Mouse (Mus musculus): ENCODE measurements at regions not wholly inside any gene's neighbourhood (a gene's known extent, or its start where the extent isn't known, plus 50 kb on each side); places are given as distances from the start of the nearest gene placed in this dataset.

DNA sequence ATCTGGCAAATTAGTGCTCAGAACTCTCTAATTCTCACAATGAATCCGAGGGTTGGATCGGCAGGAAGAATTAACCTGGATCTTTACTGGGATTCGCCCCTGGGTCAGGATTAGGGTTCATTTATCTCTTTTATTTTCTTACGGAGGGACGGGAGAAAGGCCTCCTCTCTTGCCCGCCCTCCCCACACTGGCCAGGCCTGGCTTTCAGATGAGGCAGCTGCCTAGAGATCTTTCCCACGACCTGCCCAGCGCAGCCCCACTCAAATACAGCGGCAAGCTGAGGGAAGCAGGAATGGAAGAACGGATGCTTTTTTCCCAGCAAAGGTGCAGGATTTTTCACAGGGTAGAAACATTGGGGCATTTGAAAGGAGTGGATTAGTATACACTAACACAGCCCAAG lies 289.9 kb downstream of the Sox9 start:
- no peak for TF ChIP-seq CEBPB (IDR thresholded peaks at IDR 0.05; ENCODE audit: insufficient read depth, poor library complexity, severe bottlenecking)
- no peak for TF ChIP-seq TCF12 (IDR thresholded peaks at IDR 0.05; ENCODE audit: insufficient read depth, poor library complexity, severe bottlenecking)
- TF ChIP-seq USF1 (IDR thresholded peaks at IDR 0.05; ENCODE audit: low read depth), result no peak
- Histone ChIP-seq H3K36me3 (ENCODE audit: control insufficient read depth, insufficient read depth) (no peaks in the 10 kb centered on the region), H3K79me2 (ENCODE audit: control insufficient read depth, insufficient read depth) (no peaks in the 10 kb centered on the region), H3K27me3 (ENCODE audit: control insufficient read depth, insufficient read depth, insufficient read length) (no peaks in the 10 kb centered on the region), H3ac (ENCODE audit: control insufficient read depth, insufficient read length) (no peak overlapping the region), H3K4me2 (ENCODE audit: low read depth) (no peak overlapping the region), H3K4me3 (no peak overlapping the region)

DNA sequence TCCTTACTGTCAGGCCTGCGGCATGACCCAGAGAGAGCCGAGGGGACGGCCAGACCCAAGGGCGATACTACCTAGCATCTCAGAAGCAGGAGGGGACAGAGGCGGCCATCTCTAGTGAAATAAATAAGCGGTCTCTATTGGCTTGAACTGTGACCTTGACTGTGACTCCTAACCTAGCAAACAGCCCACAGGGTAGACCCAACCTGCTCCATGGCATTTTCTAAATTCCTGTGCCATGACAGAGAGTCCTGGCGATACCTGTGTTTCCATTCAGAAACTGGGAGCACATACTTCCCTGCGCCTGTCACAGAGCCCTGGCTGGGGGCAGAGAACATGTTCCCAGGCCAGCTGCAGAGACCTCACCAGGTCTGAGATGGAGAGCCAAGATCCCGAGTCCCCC lies 292.3 kb downstream of the Sox9 start:
- TF ChIP-seq E2F4 (IDR thresholded peaks at IDR 0.05; ENCODE audit: insufficient read depth), result no peak
- TF ChIP-seq REST (IDR thresholded peaks at IDR 0.05; ENCODE audit: insufficient read depth, insufficient read length), result no peak
- TF ChIP-seq POLR2A (IDR thresholded peaks at IDR 0.05; ENCODE audit: insufficient read length, low read depth), result no peak
- TF ChIP-seq MYOD1 (IDR thresholded peaks at IDR 0.05; ENCODE audit: control insufficient read depth in 1 of 3, insufficient read length in 2 of 3, low read depth in 2 of 3), result no peak
- no peak for TF ChIP-seq MAX (IDR thresholded peaks at IDR 0.05; ENCODE audit: low read depth)
- TF ChIP-seq CEBPB (IDR thresholded peaks at IDR 0.05; ENCODE audit: insufficient read depth, poor library complexity, severe bottlenecking), result no peak
- TF ChIP-seq TCF3 (IDR thresholded peaks at IDR 0.05; ENCODE audit: insufficient read length, low read depth), result no peak
- no peak overlapping the region for H3K4me3 ChIP-seq
- H3ac ChIP-seq (ENCODE audit: control insufficient read depth, insufficient read length), result no peak overlapping the region
- H3K4me2 ChIP-seq (ENCODE audit: low read depth), result no peak overlapping the region
- H3K79me2 ChIP-seq (ENCODE audit: control insufficient read depth, insufficient read depth), result no peaks in the 10 kb centered on the region
- H3K27me3 ChIP-seq (ENCODE audit: control insufficient read depth, insufficient read depth, insufficient read length), result no peaks in the 10 kb centered on the region
- no peaks in the 10 kb centered on the region for H3K36me3 ChIP-seq (ENCODE audit: control insufficient read depth, insufficient read depth)

DNA sequence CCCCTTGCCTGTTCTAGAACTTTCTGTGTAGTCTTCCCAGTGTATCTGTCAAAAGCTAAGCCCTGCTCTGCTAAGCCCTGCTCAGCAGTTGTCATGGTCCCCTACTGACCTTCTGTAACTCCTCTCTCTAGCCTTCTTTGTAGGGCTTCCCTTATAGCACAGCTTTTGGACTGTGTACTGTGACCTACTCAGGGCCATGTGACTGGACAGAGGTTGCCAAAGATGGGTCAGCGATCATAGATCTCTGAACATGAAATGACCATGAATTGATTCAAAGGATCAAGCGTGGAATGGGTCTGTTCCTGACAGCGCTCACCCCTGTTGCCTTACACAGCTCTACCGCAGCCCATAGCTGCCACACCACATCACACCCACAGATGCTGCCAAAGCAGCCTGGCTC lies 294.3 kb downstream of the Sox9 start:
- no peak overlapping the region for H3ac ChIP-seq (ENCODE audit: control insufficient read depth, insufficient read length)
- H3K79me2 ChIP-seq (ENCODE audit: control insufficient read depth, insufficient read depth), result no peaks in the 10 kb centered on the region
- H3K4me3 ChIP-seq, result no peak overlapping the region
- no peaks in the 10 kb centered on the region for H3K27me3 ChIP-seq (ENCODE audit: control insufficient read depth, insufficient read depth, insufficient read length)
- H3K36me3 ChIP-seq (ENCODE audit: control insufficient read depth, insufficient read depth), result no peaks in the 10 kb centered on the region
- H3K4me2 ChIP-seq (ENCODE audit: low read depth), result no peak overlapping the region
- no peak for TF ChIP-seq TCF12 (IDR thresholded peaks at IDR 0.05; ENCODE audit: insufficient read depth, poor library complexity, severe bottlenecking)
- TF ChIP-seq USF1 (IDR thresholded peaks at IDR 0.05; ENCODE audit: low read depth), result no peak
- no peak for TF ChIP-seq TCF3 (IDR thresholded peaks at IDR 0.05; ENCODE audit: insufficient read length, low read depth)
- TF ChIP-seq MAX (IDR thresholded peaks at IDR 0.05; ENCODE audit: low read depth), result no peak
- TF ChIP-seq E2F4 (IDR thresholded peaks at IDR 0.05; ENCODE audit: insufficient read depth), result no peak
- no peak for TF ChIP-seq MYOD1 (IDR thresholded peaks at IDR 0.05; ENCODE audit: control insufficient read depth in 1 of 3, insufficient read length in 2 of 3, low read depth in 2 of 3)
- TF ChIP-seq POLR2AphosphoS2 (IDR thresholded peaks at IDR 0.05; ENCODE audit: insufficient read length, low read depth), result no peak
- no peak for TF ChIP-seq POLR2A (IDR thresholded peaks at IDR 0.05; ENCODE audit: insufficient read length, low read depth)
- TF ChIP-seq SRF (IDR thresholded peaks at IDR 0.05; ENCODE audit: control insufficient read depth, insufficient read length, low read depth), result no peak
- no peak for TF ChIP-seq MYOG (IDR thresholded peaks at IDR 0.05; ENCODE audit: control insufficient read depth in 1 of 3, insufficient read depth in 1 of 3, insufficient read length in 2 of 3, low read depth in 2 of 3)
- no peak for TF ChIP-seq CEBPB (IDR thresholded peaks at IDR 0.05; ENCODE audit: insufficient read depth, poor library complexity, severe bottlenecking)
- TF ChIP-seq REST (IDR thresholded peaks at IDR 0.05; ENCODE audit: insufficient read depth, insufficient read length), result no peak

DNA sequence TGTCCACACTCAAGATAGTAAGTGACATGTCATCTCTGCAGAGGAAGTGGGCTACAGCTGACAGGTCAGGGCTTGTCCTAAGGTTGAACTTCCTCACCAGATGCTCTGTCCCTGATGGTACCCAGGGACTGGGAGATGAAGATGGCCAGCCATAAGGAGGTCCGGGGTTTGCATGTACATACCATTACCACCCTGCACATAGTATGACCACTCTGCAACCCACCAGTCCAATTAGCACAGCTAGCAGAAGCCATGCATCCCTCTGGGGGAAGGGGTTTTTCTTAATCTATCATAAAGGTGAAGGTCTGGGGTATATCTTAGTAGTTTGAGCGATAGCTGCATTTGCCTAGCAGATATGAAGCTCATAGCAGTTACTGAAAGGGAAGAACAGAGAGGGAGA lies 298.3 kb downstream of the Sox9 start:
- Histone ChIP-seq H3K27me3 (ENCODE audit: control insufficient read depth, insufficient read depth, insufficient read length) (no peaks in the 10 kb centered on the region), H3K79me2 (ENCODE audit: control insufficient read depth, insufficient read depth) (no peaks in the 10 kb centered on the region), H3K36me3 (ENCODE audit: control insufficient read depth, insufficient read depth) (no peaks in the 10 kb centered on the region), H3ac (ENCODE audit: control insufficient read depth, insufficient read length) (no peak overlapping the region), H3K4me2 (ENCODE audit: low read depth) (no peak overlapping the region), H3K4me3 (no peak overlapping the region)
- TF ChIP-seq TCF12 (IDR thresholded peaks at IDR 0.05; ENCODE audit: insufficient read depth, poor library complexity, severe bottlenecking), result no peak
- no peak for TF ChIP-seq MYOD1 (IDR thresholded peaks at IDR 0.05; ENCODE audit: control insufficient read depth in 1 of 3, insufficient read length in 2 of 3, low read depth in 2 of 3)
- no peak for TF ChIP-seq MAX (IDR thresholded peaks at IDR 0.05; ENCODE audit: low read depth)
- no peak for TF ChIP-seq SRF (IDR thresholded peaks at IDR 0.05; ENCODE audit: control insufficient read depth, insufficient read length, low read depth)
- no peak for TF ChIP-seq REST (IDR thresholded peaks at IDR 0.05; ENCODE audit: insufficient read depth, insufficient read length)
- no peak for TF ChIP-seq POLR2A (IDR thresholded peaks at IDR 0.05; ENCODE audit: insufficient read length, low read depth)
- TF ChIP-seq E2F4 (IDR thresholded peaks at IDR 0.05; ENCODE audit: insufficient read depth), result no peak
- no peak for TF ChIP-seq TCF3 (IDR thresholded peaks at IDR 0.05; ENCODE audit: insufficient read length, low read depth)
- no peak for TF ChIP-seq POLR2AphosphoS2 (IDR thresholded peaks at IDR 0.05; ENCODE audit: insufficient read length, low read depth)
- TF ChIP-seq CEBPB (IDR thresholded peaks at IDR 0.05; ENCODE audit: insufficient read depth, poor library complexity, severe bottlenecking), result no peak
- no peak for TF ChIP-seq MYOG (IDR thresholded peaks at IDR 0.05; ENCODE audit: control insufficient read depth in 1 of 3, insufficient read depth in 1 of 3, insufficient read length in 2 of 3, low read depth in 2 of 3)
- no peak for TF ChIP-seq USF1 (IDR thresholded peaks at IDR 0.05; ENCODE audit: low read depth)

DNA sequence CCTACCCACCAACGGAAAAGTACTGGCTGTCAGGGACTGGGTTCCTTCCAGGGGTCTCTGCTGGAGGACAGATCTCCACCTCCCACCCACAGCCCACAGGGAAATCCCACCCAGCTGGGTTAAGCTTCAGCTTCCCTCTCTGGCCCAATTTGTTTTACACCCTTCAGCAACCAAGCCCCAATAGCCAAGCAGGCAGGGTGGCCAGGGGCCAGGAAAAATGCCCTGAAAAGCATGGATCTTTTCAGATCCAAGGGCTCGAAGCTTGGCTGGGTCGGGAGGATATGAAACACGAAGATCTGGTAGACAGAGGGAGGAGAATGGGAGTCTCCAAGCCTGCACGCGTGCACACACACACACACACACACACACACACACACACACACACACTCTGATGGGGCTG lies 302.4 kb downstream of the Sox9 start:
- TF ChIP-seq MYOG (IDR thresholded peaks at IDR 0.05; ENCODE audit: control insufficient read depth in 1 of 3, insufficient read depth in 1 of 3, insufficient read length in 2 of 3, low read depth in 2 of 3) (no peak), MAX (IDR thresholded peaks at IDR 0.05; ENCODE audit: low read depth) (no peak), USF1 (IDR thresholded peaks at IDR 0.05; ENCODE audit: low read depth) (no peak), REST (IDR thresholded peaks at IDR 0.05; ENCODE audit: insufficient read depth, insufficient read length) (no peak), TCF3 (IDR thresholded peaks at IDR 0.05; ENCODE audit: insufficient read length, low read depth) (no peak), MYOD1 (IDR thresholded peaks at IDR 0.05; ENCODE audit: control insufficient read depth in 1 of 3, insufficient read length in 2 of 3, low read depth in 2 of 3) (no peak), E2F4 (IDR thresholded peaks at IDR 0.05; ENCODE audit: insufficient read depth) (no peak), POLR2A (IDR thresholded peaks at IDR 0.05; ENCODE audit: insufficient read length, low read depth) (no peak), CEBPB (IDR thresholded peaks at IDR 0.05; ENCODE audit: insufficient read depth, poor library complexity, severe bottlenecking) (no peak), TCF12 (IDR thresholded peaks at IDR 0.05; ENCODE audit: insufficient read depth, poor library complexity, severe bottlenecking) (no peak), SRF (IDR thresholded peaks at IDR 0.05; ENCODE audit: control insufficient read depth, insufficient read length, low read depth) (no peak), POLR2AphosphoS2 (IDR thresholded peaks at IDR 0.05; ENCODE audit: insufficient read length, low read depth) (no peak)
- no peaks in the 10 kb centered on the region for H3K27me3 ChIP-seq (ENCODE audit: control insufficient read depth, insufficient read depth, insufficient read length)
- no peak overlapping the region for H3K4me3 ChIP-seq
- no peak overlapping the region for H3ac ChIP-seq (ENCODE audit: control insufficient read depth, insufficient read length)
- no peaks in the 10 kb centered on the region for H3K79me2 ChIP-seq (ENCODE audit: control insufficient read depth, insufficient read depth)
- H3K36me3 ChIP-seq (ENCODE audit: control insufficient read depth, insufficient read depth), result no peaks in the 10 kb centered on the region
- H3K4me2 ChIP-seq (ENCODE audit: low read depth), result no peak overlapping the region

Data from myocyte (in vitro differentiated cells).